Mouse (Mus musculus): Measurements from ENCODE around the gene Ppp6c. TPM values are rescaled to one million over a fixed set of nuclear protein-coding genes. Genes with fewer than 3 reads are reported as not detected.

Ppp6c gene
- 165 TPM for polyA plus RNA-seq (2014; fragmentation: Illumina TruSeq; extraction: RNeasy Lipid Tissue Mini Kit (QIAGEN cat#74804); ENCODE audit: low read depth, low replicate concordance)

GRCm38 (mm10) chr2:39226019-39226640 lies at the start of gene Ppp6c:
Gene Ppp6c (minus strand): TSS chr2:39226451.

GRCm38 (mm10) chr2:39190561-39191056 lies 35.6 kb downstream of the Ppp6c start, which contains the start of gene Scai:
Gene Scai (minus strand): TSS chr2:39190734.

Other genes with a start within 250 kb of the Ppp6c start
- 0.20 TPM for gene Wdr38, start 229.0 kb downstream of the Ppp6c start, polyA plus RNA-seq (2014; fragmentation: Illumina TruSeq; extraction: RNeasy Lipid Tissue Mini Kit (QIAGEN cat#74804); ENCODE audit: low read depth, low replicate concordance)
- gene Arpc5l, start 221.1 kb downstream of the Ppp6c start, polyA plus RNA-seq (2014; fragmentation: Illumina TruSeq; extraction: RNeasy Lipid Tissue Mini Kit (QIAGEN cat#74804); ENCODE audit: low read depth, low replicate concordance) = 196 TPM
- 44.2 TPM for gene Rpl35, start 220.8 kb downstream of the Ppp6c start, polyA plus RNA-seq (2014; fragmentation: Illumina TruSeq; extraction: RNeasy Lipid Tissue Mini Kit (QIAGEN cat#74804); ENCODE audit: low read depth, low replicate concordance)
- gene Golga1, start 160.9 kb downstream of the Ppp6c start, polyA plus RNA-seq (2014; fragmentation: Illumina TruSeq; extraction: RNeasy Lipid Tissue Mini Kit (QIAGEN cat#74804); ENCODE audit: low read depth, low replicate concordance) = 38.2 TPM
- 18.5 TPM for gene Scai, start 35.7 kb downstream of the Ppp6c start, polyA plus RNA-seq (2014; fragmentation: Illumina TruSeq; extraction: RNeasy Lipid Tissue Mini Kit (QIAGEN cat#74804); ENCODE audit: low read depth, low replicate concordance)

Measured in kidney, adult 10 weeks (tissue).